Mouse (Mus musculus) c-Kit-positive CD71-positive TER-119-positive erythroid progenitor cells, embryonic 14.5 days (primary cell): ENCODE data around the gene Ube2a.
A peak's percentile ranks its signal among the peaks of the same experiment; 100 is the strongest.
"Not testable (repeated sequence)": the region's sequence is repeated elsewhere in the genome, so short reads cannot be mapped to it uniquely, and the experiment has no call there.

Source experiments
- DNase-seq: peaks from one replicate; pipeline ENCODE4 v3.0.0-alpha.2; 2013; ENCODE audit warnings: low spot score

Gene Ube2a

GRCm38 (mm10) chrX:36873765-36874164, at the start of gene Ube2a, which contains the start of gene C330007P06Rik:
Gene Ube2a, plus strand, starts transcription at chrX:36873900.
Gene C330007P06Rik, minus strand, starts transcription at chrX:36874111.
- no peak for DNase-seq

- DNase-seq = no peak
These were observed 49.6 kb upstream of the Ube2a start for GRCm38 (mm10) chrX:36823932-36824711.

- no peak for DNase-seq
These were observed 48.7 kb upstream of the Ube2a start for GRCm38 (mm10) chrX:36825032-36825431.

DNA sequence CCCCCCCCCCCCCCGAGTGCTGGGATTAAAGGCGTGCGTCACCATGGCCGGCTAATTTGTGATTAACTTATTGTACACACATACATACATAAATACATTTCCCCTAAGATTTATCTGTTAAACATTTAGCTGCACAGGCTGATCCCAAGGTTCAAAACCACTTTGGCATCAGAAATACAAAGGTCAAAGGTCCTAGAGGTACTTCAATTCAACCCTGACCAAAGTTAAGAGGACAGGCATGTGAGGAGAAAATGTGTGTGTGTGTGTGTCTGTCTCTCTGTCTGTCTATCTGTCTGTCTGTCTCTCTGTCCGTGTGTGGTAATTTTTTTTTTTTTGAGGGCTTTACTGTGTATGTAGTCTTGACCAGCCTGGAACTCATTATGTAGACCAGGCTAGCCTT, 46.8 kb upstream of the Ube2a start:
- no peak for DNase-seq

- DNase-seq = no peak
These were observed 43.4 kb upstream of the Ube2a start for GRCm38 (mm10) chrX:36830271-36830670.

- DNase-seq = no peak
These were observed 42.1 kb upstream of the Ube2a start for GRCm38 (mm10) chrX:36831632-36832031.

DNA sequence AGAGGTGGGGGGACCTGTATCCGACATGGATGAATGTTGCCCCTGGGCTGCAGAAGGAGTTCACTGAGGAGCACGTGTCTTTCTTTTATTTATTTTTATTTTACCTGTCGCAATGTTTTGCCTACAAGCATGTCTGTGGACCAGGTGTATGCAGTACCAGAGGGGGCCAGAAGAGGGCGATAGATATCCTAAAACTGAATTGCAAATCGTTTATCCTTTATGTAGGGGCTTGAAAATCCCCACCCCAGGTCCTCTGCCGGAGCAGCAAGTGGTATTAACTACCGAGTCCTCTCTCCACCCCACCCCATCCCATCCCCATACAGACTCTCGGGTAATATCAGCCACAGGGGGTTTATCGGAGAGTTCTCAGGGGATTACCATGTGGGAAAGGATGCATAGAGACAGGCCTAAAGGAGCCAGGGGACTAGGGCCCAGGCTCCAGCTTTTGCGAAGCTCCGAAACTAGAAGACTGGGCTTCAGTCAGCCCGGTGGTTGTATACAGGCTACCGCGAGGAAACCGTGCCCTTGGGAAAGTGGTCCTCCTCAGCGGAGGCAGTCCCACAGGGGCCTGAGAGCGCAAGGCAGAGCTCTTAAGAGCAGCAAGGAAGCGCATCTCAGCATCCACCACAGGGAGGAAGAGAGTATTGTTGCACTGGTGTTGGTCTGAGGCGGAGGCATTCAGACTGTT, 40.2 kb upstream of the Ube2a start:
- DNase-seq = peak; percentile 59

GRCm38 (mm10) chrX:36837069-36837676, 36.5 kb upstream of the Ube2a start:
- DNase-seq = peak; percentile 54

- no peak for DNase-seq
These were observed 34.3 kb upstream of the Ube2a start for GRCm38 (mm10) chrX:36839391-36839790.

DNA sequence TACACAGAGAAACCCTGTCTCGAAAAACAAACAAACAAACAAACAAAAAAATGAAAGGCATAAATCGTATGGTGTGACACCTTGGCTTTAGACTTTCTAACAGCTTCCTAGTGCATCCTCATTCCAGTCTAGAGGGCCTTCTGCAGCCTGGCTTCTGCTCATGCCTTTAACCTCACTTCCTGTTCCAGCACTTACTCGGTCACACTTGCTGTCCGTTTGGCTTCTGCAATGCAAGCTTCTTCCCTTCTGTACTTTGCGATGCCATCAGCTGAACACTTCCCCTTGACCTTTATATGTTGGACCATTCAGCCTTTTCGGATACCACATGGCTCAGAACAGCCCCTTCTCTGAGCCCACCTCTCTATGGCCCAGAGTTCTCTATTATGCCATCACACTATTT, 32.0 kb upstream of the Ube2a start:
- no peak for DNase-seq

DNA sequence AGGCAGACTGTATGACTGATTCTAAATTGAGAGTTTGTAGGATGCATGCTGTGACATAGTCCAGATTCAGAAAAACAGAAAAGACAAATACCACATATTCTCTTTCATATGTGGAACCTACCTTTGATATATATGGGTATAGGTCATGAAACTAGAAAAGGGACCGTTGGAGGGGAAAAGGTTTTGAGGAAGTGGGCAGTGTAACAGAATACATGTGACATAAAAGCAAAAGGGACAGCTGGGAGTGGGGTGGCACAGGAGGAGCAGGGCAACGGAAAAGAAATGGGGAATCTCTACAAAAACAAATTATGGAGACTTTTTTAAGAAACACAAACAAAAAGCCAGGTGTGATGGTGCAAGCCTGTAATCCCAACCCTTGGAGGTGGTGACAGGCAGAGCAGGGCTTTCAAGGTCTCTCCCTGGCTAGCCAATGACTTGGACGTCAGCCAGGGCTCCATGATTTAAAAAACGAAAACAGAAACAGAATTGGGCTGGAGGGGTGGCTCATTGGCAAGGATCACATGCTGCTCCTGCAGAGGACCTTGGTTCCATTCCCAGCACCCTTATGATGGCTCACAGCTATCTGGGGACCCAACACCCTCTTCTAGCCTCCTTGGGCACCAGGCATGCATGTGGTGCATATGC, 30.2 kb upstream of the Ube2a start:
- DNase-seq = no peak

DNA sequence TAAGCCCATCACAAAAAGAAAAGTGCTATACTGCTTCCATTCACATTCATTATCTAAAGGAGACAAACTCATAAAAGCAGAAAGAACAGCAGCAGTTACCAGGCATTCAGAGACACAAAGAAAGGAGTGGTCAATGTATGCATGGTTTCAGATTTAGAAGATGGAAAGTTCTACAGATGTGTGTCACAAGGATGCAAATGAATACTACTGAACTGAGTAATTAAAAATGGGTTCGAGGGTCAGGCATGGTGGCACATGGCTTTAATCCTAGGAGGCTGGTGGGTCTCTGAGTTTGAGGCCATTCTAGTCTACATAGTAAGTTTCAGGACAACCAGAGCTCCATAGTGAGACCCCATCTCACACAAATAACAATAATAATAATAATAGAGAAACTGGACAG, 26.5 kb upstream of the Ube2a start:
- no peak for DNase-seq

GRCm38 (mm10) chrX:36852631-36853030, 21.1 kb upstream of the Ube2a start:
- DNase-seq = no peak

- DNase-seq = peak; percentile 79
These were observed 9.7 kb upstream of the Ube2a start for GRCm38 (mm10) chrX:36863766-36864608.

- DNase-seq = no peak
These were observed 8.9 kb upstream of the Ube2a start for GRCm38 (mm10) chrX:36864609-36865328.

DNA sequence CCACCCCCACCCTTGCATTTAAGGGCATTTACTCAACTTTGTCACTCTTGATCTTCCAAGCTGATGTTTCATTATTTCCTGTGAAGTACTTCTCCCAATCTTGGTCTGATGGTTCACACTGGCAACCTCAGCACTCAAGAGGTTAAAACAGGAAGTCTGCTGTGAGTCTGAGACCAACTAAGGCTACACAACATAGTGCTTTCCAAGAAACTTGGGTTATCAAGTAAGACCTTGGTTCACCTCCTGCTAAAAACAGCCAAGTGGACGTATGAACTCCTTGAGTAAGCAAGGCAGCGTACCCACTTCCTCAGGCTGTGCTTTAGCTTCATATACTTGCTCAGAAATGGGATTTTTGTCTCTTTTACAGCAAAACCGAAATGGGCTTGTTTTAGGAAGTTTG, 3.3 kb upstream of the Ube2a start:
- no peak for DNase-seq

DNA sequence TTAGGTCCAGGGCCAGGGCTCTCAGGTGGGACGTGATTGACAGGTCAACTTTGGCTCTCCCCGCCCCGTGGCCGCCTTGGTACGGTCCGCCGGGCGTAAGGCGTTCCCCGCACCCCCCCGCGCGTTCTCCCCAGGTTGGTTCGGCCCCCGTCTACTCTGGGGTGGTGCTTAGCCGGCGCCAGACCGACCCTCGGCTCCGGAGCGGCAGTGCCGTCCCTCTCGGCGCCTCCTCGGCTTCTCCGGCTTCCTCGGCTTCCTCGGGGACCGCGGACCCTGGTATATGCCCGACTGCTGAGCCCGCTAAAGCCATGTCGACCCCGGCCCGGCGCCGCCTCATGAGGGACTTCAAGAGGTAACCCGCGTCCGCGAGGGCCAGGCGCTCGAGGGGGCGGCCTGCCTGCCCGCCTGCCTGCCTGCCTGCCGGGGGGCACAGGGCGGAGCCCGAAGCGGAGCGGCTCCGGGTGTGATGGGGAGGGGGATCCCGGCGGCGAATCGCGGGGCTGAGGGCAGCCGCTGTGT, 537 bp downstream of the Ube2a start:
- peak; percentile 79 for DNase-seq

DNA sequence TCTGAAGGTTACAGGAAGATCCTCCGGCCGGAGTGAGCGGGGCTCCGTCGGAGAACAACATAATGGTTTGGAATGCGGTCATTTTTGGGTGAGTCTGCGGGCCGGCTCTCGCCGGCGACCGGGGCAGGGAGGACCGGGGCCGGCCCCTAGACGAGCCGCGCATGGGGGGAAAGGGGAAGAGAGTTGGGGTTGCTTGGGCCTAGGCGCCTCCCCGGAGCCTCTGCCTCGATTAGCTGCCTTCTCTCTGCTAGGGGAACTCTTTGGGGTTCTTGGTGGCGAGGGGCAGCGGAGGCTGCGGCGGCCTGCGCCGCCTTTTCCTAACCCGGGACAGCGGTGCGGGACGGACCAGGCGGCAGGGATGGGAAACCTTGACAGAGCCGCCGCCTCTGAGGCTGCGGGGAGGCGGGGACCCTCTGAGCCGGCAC, 1.0 kb downstream of the Ube2a start:
- no peak for DNase-seq

GRCm38 (mm10) chrX:36884719-36885118, 11.0 kb downstream of the Ube2a start:
- DNase-seq = no peak

GRCm38 (mm10) chrX:36898931-36899330, 25.2 kb downstream of the Ube2a start:
- not testable (repeated sequence) for DNase-seq

DNA sequence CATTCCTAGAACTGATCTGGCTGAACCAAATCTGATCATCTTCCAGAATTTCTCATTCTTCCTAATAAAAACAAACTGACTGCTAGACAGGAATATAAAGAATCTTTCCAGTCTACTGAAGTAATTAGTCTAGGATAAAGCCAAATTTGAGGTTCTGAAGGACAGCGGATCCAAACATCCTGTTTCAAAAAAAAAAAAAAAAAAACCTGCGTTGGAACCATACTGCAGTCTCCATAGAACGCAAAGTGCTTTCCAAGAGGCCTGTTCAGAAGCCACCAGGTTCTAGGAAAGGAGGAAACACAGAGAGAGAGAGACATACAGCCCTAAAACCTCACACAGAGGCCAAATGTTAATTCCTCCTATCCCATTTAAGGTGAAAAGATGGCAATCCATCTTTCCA, 28.0 kb downstream of the Ube2a start:
- DNase-seq = no peak
